Mouse (Mus musculus) stomach, postnatal 0 days (tissue): ENCODE data around the gene Ppp2r1b. TPM values are rescaled to one million over a fixed set of nuclear protein-coding genes. Genes with fewer than 3 reads are reported as not detected.

Experiments
- ATAC-seq: fragments of 200-750 bp; cut with Nextera tagmentation; 2 replicates; pipeline ENCODE4 v1.8.0; 2017; ENCODE audit not compliant: low FRiP score, low TSS enrichment
- DNase-seq: peaks from one replicate; pipeline ENCODE4 v3.0.0-alpha.2; 2016; ENCODE audit warnings: low spot score
- H3K27ac ChIP-seq: fragments of 300-500 bp; sonication (generic); replicated peaks from 2 replicates; pipeline ENCODE4 v1.5.1; 2014; ENCODE audit warnings: mild to moderate bottlenecking, control low read depth
- H3K27me3 ChIP-seq: fragments of 300-500 bp; sonication (generic); 2 replicates; pipeline ENCODE4 v1.6.1; 2014; ENCODE audit warnings: low read length; ENCODE audit not compliant: control insufficient read depth, insufficient read depth
- H3K36me3 ChIP-seq: fragments of 300-500 bp; sonication (generic); 2 replicates; pipeline ENCODE4 v1.6.1; 2014; ENCODE audit warnings: low read length, mixed read lengths; ENCODE audit not compliant: control insufficient read depth, insufficient read depth
- H3K4me1 ChIP-seq: fragments of 300-500 bp; sonication (generic); replicated peaks from 2 replicates; pipeline ENCODE4 v1.6.1; 2014; ENCODE audit warnings: antibody characterized with exemption; ENCODE audit not compliant: control insufficient read depth, insufficient read depth
- H3K4me2 ChIP-seq: fragments of 300-500 bp; sonication (generic); replicated peaks from 2 replicates; pipeline ENCODE4 v1.6.1; 2014; ENCODE audit warnings: low read depth, mild to moderate bottlenecking, control low read depth, moderate library complexity
- H3K4me3 ChIP-seq: fragments of 300-500 bp; sonication (generic); 2 replicates; pipeline ENCODE4 v1.5.1; 2014; ENCODE audit warnings: low read depth, low read length, control low read depth
- H3K9ac ChIP-seq: fragments of 300-500 bp; sonication (generic); 2 replicates; pipeline ENCODE4 v1.6.1; 2014; ENCODE audit warnings: mild to moderate bottlenecking, low read length, control low read depth, mixed read lengths
- H3K9me3 ChIP-seq: fragments of 300-500 bp; sonication (generic); 2 replicates; pipeline ENCODE4 v1.6.1; 2016; ENCODE audit warnings: low read length; ENCODE audit not compliant: control insufficient read depth
- CTCF ChIP-seq: IDR thresholded peaks from 2 replicates; pipeline ENCODE4 v1.5.1; 2016; ENCODE audit warnings: antibody characterized with exemption, low read depth, mild to moderate bottlenecking, moderate library complexity
- EP300 ChIP-seq: optimal IDR thresholded peaks from 2 replicates; pipeline ENCODE3; 2016; ENCODE audit warnings: antibody characterized with exemption
- WGBS: fragments of 180-500 bp; shearing (Covaris S2); extraction: QIAGEN DNeasy Blood & Tissue Kit; methylation state at CpG from one replicate; pipeline ENCODE4 v1.1.7; 2014; 5-methylcytosine and 5-hydroxymethylcytosine counted together
- polyA plus RNA-seq: library from polyadenylated mRNA; unstranded; fragments of >200 nt; fragmentation: Nextera tagmentation; extraction: Ambion mirVana; gene quantifications from 2 replicates; pipeline ENCODE4 v1.2.1, GENCODE M21; 2015

Gene Ppp2r1b
- polyA plus RNA-seq, 1 experiment from 2014 or later = 32.6 TPM

DNA sequence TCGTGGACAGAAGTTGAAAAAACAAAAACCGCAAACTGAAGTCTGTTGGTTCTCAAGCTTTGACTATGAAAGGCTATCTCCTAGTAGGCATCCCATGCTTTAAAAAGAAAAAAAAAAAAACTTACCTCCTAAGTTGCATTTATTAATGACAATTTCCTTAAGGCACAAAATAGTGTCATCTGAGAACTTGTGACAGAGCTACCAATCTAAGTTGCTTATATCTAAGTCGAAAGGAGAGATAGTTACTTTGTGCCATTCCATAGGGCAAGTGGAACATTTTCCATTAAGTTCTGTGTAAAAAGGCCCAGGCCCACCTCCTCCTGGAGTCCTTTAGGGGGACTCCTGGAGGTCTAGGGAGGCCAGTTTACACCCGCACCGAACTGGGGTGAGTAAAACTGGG, 10.7 kb downstream of the Ppp2r1b start:
- peak overlapping the region; percentile 87 for H3K4me2 ChIP-seq
- no peak overlapping the region for H3K9ac ChIP-seq
- peaks cover 5% of the 10 kb centered on the region; the same call in 1 of the 2 replicates for H3K36me3 ChIP-seq
- ATAC-seq (no peak), DNase-seq (no peak)
- 65% methylated on average over 5 of the region's 5 CpGs for WGBS
- peak overlapping the region; percentile 82 for H3K27ac ChIP-seq
- H3K4me1 ChIP-seq = no peaks in the 10 kb centered on the region
- H3K9me3 ChIP-seq = no peaks in the 10 kb centered on the region
- no peaks in the 10 kb centered on the region for H3K27me3 ChIP-seq
- no peak overlapping the region for H3K4me3 ChIP-seq
- no peak for TF ChIP-seq EP300

- under 1% methylated on average over 45 of the region's 45 CpGs for WGBS
- peak overlapping the region; percentile 76 for H3K9ac ChIP-seq
- H3K9me3 ChIP-seq = no peaks in the 10 kb centered on the region
- DNase-seq (peak; percentile 94), ATAC-seq (peak; percentile 93)
- H3K27ac ChIP-seq = peak overlapping the region; percentile 82
- TF ChIP-seq EP300 = no peak
- no peak for TF ChIP-seq CTCF
- H3K27me3 ChIP-seq = no peaks in the 10 kb centered on the region
- peak overlapping the region; percentile 87 for H3K4me2 ChIP-seq
- H3K36me3 ChIP-seq = peaks cover 11% of the 10 kb centered on the region
- no peaks in the 10 kb centered on the region for H3K4me1 ChIP-seq
- H3K4me3 ChIP-seq = peak overlapping the region; percentile 79
These were observed 11.4 kb downstream of the Ppp2r1b start for GRCm38 (mm10) chr9:50856341-50857081.

GRCm38 (mm10) chr9:50857082-50857641, 12.1 kb downstream of the Ppp2r1b start:
- H3K9me3 ChIP-seq = no peaks in the 10 kb centered on the region
- DNase-seq = peak; percentile 58
- H3K4me3 ChIP-seq = peak overlapping the region; percentile 79
- H3K36me3 ChIP-seq = peaks cover 18% of the 10 kb centered on the region
- no peak; the same call in 1 of the 2 replicates for ATAC-seq
- peak overlapping the region; percentile 82 for H3K27ac ChIP-seq
- under 1% methylated on average over 44 of the region's 46 CpGs for WGBS
- no peaks in the 10 kb centered on the region for H3K27me3 ChIP-seq
- peak overlapping the region; percentile 76 for H3K9ac ChIP-seq
- peak overlapping the region; percentile 87 for H3K4me2 ChIP-seq
- TF ChIP-seq CTCF = no peak
- no peak for TF ChIP-seq EP300
- H3K4me1 ChIP-seq = no peaks in the 10 kb centered on the region

- no peak overlapping the region for H3K27ac ChIP-seq
- H3K4me1 ChIP-seq = no peaks in the 10 kb centered on the region; the same call in 1 of the 2 replicates
- no peak overlapping the region for H3K4me3 ChIP-seq
- WGBS = 79% methylated on average over 6 of the region's 6 CpGs
- no peak overlapping the region for H3K9ac ChIP-seq
- no peak overlapping the region for H3K4me2 ChIP-seq
- no peaks in the 10 kb centered on the region for H3K27me3 ChIP-seq
- TF ChIP-seq CTCF (no peak), EP300 (no peak)
- DNase-seq (no peak), ATAC-seq (no peak)
- H3K36me3 ChIP-seq = peaks cover 24% of the 10 kb centered on the region
- no peaks in the 10 kb centered on the region for H3K9me3 ChIP-seq
These were observed 13.6 kb downstream of the Ppp2r1b start for GRCm38 (mm10) chr9:50858681-50859080.

DNA sequence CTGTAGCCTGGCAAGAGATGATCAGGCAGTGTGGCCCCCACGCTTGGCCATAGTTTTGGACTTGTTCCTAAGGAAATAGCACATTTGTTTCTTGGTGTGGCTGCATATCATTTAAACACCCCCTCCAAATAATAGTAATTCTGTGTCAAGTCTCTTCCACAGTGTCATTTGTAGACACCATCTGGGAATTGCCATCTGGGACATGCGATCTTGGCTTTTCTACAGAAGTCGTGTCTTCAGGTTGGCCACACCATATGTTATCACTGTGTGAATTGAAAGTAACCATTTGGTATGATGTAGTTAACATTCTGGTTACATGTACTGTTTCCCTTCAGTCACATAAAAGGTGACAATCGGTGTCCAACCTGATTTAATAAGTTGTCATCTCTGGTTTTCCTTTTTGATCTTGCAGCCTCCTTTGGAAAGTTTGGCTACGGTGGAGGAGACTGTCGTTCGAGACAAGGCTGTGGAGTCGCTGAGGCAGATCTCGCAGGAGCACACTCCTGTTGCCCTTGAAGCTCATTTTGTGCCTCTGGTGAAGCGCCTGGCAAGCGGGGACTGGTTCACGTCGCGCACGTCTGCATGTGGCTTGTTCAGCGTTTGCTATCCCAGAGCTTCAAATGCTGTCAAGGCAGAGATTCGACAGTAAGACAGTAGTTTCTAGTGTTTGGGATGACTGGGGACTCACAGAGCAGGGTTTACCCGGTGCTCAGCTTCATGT, 16.2 kb downstream of the Ppp2r1b start:
- H3K4me1 ChIP-seq = no peaks in the 10 kb centered on the region; the same call in 1 of the 2 replicates
- no peak for ATAC-seq
- 93% methylated on average over 18 of the region's 18 CpGs for WGBS
- TF ChIP-seq CTCF (no peak), EP300 (no peak)
- H3K9ac ChIP-seq = no peak overlapping the region
- H3K4me3 ChIP-seq = no peak overlapping the region
- peaks cover 25% of the 10 kb centered on the region for H3K36me3 ChIP-seq
- H3K9me3 ChIP-seq = no peaks in the 10 kb centered on the region
- no peak overlapping the region for H3K4me2 ChIP-seq
- H3K27me3 ChIP-seq = no peaks in the 10 kb centered on the region
- no peak overlapping the region for H3K27ac ChIP-seq
- DNase-seq = no peak

- no peak overlapping the region for H3K27ac ChIP-seq
- H3K27me3 ChIP-seq = no peaks in the 10 kb centered on the region
- no peak for ATAC-seq
- TF ChIP-seq CTCF = no peak
- TF ChIP-seq EP300 = no peak
- no peaks in the 10 kb centered on the region for H3K9me3 ChIP-seq
- H3K36me3 ChIP-seq = peaks cover 32% of the 10 kb centered on the region
- no peak overlapping the region for H3K9ac ChIP-seq
- no peak overlapping the region for H3K4me2 ChIP-seq
- WGBS = 66% methylated on average over 4 of the region's 4 CpGs
- no peak overlapping the region for H3K4me3 ChIP-seq
- no peaks in the 10 kb centered on the region; the same call in 1 of the 2 replicates for H3K4me1 ChIP-seq
- no peak for DNase-seq
These were observed 18.7 kb downstream of the Ppp2r1b start for GRCm38 (mm10) chr9:50863824-50864223.
